Mouse (Mus musculus) midbrain, embryonic 12.5 days (tissue): ENCODE measurements around the gene Ncs1. TPM values are rescaled to one million over a fixed set of nuclear protein-coding genes. Genes with fewer than 3 reads are reported as not detected.
A peak's percentile ranks its signal among the peaks of the same experiment; 100 is the strongest.

Source experiments
- ATAC-seq: fragments of 200-750 bp; cut with Nextera tagmentation; 2 replicates; pipeline ENCODE4 v1.8.0; 2017; ENCODE audit warnings: low read depth, moderate TSS enrichment, moderate library complexity; ENCODE audit not compliant: low FRiP score
- H3K27ac ChIP-seq: fragments of 300-500 bp; sonication (generic); replicated peaks from 2 replicates; pipeline ENCODE4 v1.5.1; 2016; ENCODE audit warnings: mild to moderate bottlenecking
- H3K27me3 ChIP-seq: fragments of 300-500 bp; sonication (generic); 2 replicates; pipeline ENCODE4 v1.6.1; 2016; ENCODE audit warnings: mild to moderate bottlenecking
- H3K36me3 ChIP-seq: fragments of 300-500 bp; sonication (generic); 2 replicates; pipeline ENCODE4 v1.6.1; 2016
- H3K4me1 ChIP-seq: fragments of 300-500 bp; sonication (generic); 2 replicates; pipeline ENCODE4 v1.6.1; 2016
- H3K4me2 ChIP-seq: fragments of 300-500 bp; sonication (generic); replicated peaks from 2 replicates; pipeline ENCODE4 v1.6.1; 2016; ENCODE audit warnings: mild to moderate bottlenecking, moderate library complexity
- H3K4me3 ChIP-seq: fragments of 300-500 bp; sonication (generic); 2 replicates; pipeline ENCODE4 v1.5.1; 2016; ENCODE audit warnings: mild to moderate bottlenecking
- H3K9ac ChIP-seq: fragments of 300-500 bp; sonication (generic); replicated peaks from 2 replicates; pipeline ENCODE4 v1.6.1; 2016; ENCODE audit warnings: mild to moderate bottlenecking, moderate library complexity
- H3K9me3 ChIP-seq: fragments of 300-500 bp; sonication (generic); 2 replicates; pipeline ENCODE4 v1.6.1; 2016; ENCODE audit warnings: mild to moderate bottlenecking
- WGBS: fragments of 180-500 bp; shearing (Covaris S2); methylation state at CpG from one replicate; pipeline ENCODE4 v1.1.7; 2016; 5-methylcytosine and 5-hydroxymethylcytosine counted together
- polyA plus RNA-seq: library from polyadenylated mRNA; unstranded; fragments of >200 nt; fragmentation: Nextera tagmentation; extraction: Ambion mirVana; gene quantifications from 2 replicates; pipeline ENCODE4 v1.2.1, GENCODE M21; 2016

Gene Ncs1
- polyA plus RNA-seq, 1 experiment from 2014 or later = 75.8 TPM

- Histone ChIP-seq H3K4me3 (no peak overlapping the region), H3K36me3 (0 out of 2 replicates have a peak, but pooled peaks cover 8% of the 10 kb centered on the region), H3K27me3 (peaks cover 3% of the 10 kb centered on the region; the same call in 1 of the 2 replicates), H3K4me2 (no peak overlapping the region), H3K9ac (no peak overlapping the region), H3K27ac (no peak overlapping the region), H3K4me1 (peaks cover 76% of the 10 kb centered on the region), H3K9me3 (no peaks in the 10 kb centered on the region)
- ATAC-seq = no peak
- 90% methylated on average over 8 of the region's 8 CpGs for WGBS
These were observed 14.9 kb downstream of the Ncs1 start for GRCm38 (mm10) chr2:31260549-31260948.

- Histone ChIP-seq H3K27me3 (no peaks in the 10 kb centered on the region), H3K4me3 (no peak overlapping the region), H3K9me3 (no peaks in the 10 kb centered on the region), H3K36me3 (0 out of 2 replicates have a peak, but pooled peaks cover 8% of the 10 kb centered on the region), H3K9ac (no peak overlapping the region), H3K4me1 (peaks cover 71% of the 10 kb centered on the region), H3K4me2 (no peak overlapping the region), H3K27ac (no peak overlapping the region)
- no peak for ATAC-seq
- 84% methylated on average over 8 of the region's 8 CpGs for WGBS
These were observed 17.4 kb downstream of the Ncs1 start for GRCm38 (mm10) chr2:31263039-31263461.

GRCm38 (mm10) chr2:31263746-31264378 lies 18.2 kb downstream of the Ncs1 start:
- no peak for ATAC-seq
- Histone ChIP-seq H3K9ac (peak overlapping the region; percentile 33; the same call in 1 of the 2 replicates), H3K9me3 (no peaks in the 10 kb centered on the region), H3K27ac (no peak overlapping the region; the same call in 1 of the 2 replicates), H3K4me1 (peaks cover 71% of the 10 kb centered on the region), H3K4me2 (no peak overlapping the region), H3K36me3 (0 out of 2 replicates have a peak, but pooled peaks cover 8% of the 10 kb centered on the region), H3K27me3 (no peaks in the 10 kb centered on the region), H3K4me3 (no peak overlapping the region)
- WGBS = 61% methylated on average over 10 of the region's 10 CpGs

- H3K36me3 ChIP-seq = no peaks in the 10 kb centered on the region
- peaks cover 65% of the 10 kb centered on the region for H3K4me1 ChIP-seq
- H3K27me3 ChIP-seq = no peaks in the 10 kb centered on the region
- H3K4me3 ChIP-seq = no peak overlapping the region
- no peak overlapping the region for H3K4me2 ChIP-seq
- ATAC-seq = peak; percentile 38
- H3K27ac ChIP-seq = peak overlapping the region; percentile 60
- WGBS = 11% methylated on average over 6 of the region's 6 CpGs
- 0 out of 2 replicates have a peak overlapping the region, but pooled peaks have one; percentile 13 for H3K9ac ChIP-seq
- H3K9me3 ChIP-seq = no peaks in the 10 kb centered on the region
These were observed 21.8 kb downstream of the Ncs1 start for GRCm38 (mm10) chr2:31267447-31267846.

GRCm38 (mm10) chr2:31268631-31269030 lies 23.0 kb downstream of the Ncs1 start:
- Histone ChIP-seq H3K27me3 (no peaks in the 10 kb centered on the region), H3K4me1 (peaks cover 53% of the 10 kb centered on the region)
- ATAC-seq = no peak

GRCm38 (mm10) chr2:31269188-31269587 lies 23.6 kb downstream of the Ncs1 start:
- no peaks in the 10 kb centered on the region for H3K27me3 ChIP-seq
- ATAC-seq = no peak
- peak overlapping the region; percentile 22; the same call in 1 of the 2 replicates for H3K27ac ChIP-seq
- no peak overlapping the region for H3K4me2 ChIP-seq
- peaks cover 53% of the 10 kb centered on the region for H3K4me1 ChIP-seq
- no peaks in the 10 kb centered on the region for H3K36me3 ChIP-seq
- no peaks in the 10 kb centered on the region for H3K9me3 ChIP-seq
- WGBS = 93% methylated on average over 6 of the region's 6 CpGs
- H3K4me3 ChIP-seq = no peak overlapping the region
- no peak overlapping the region; the same call in 1 of the 2 replicates for H3K9ac ChIP-seq

More at GRCm38 (mm10) chr2:31268631-31269030, 23.0 kb downstream of the Ncs1 start:
- no peaks in the 10 kb centered on the region for H3K36me3 ChIP-seq
- no peaks in the 10 kb centered on the region for H3K9me3 ChIP-seq
- no peak overlapping the region for H3K4me3 ChIP-seq
- peak overlapping the region; percentile 54; the same call in 1 of the 2 replicates for H3K27ac ChIP-seq
- no peak overlapping the region for H3K4me2 ChIP-seq
- H3K9ac ChIP-seq = no peak overlapping the region; the same call in 1 of the 2 replicates
- WGBS = 51% methylated on average over 5 of the region's 5 CpGs

- no peaks in the 10 kb centered on the region for H3K27me3 ChIP-seq
- H3K36me3 ChIP-seq = no peaks in the 10 kb centered on the region
- no peak for ATAC-seq
- no peak overlapping the region for H3K9ac ChIP-seq
- H3K4me1 ChIP-seq = peaks cover 46% of the 10 kb centered on the region
- no peaks in the 10 kb centered on the region for H3K9me3 ChIP-seq
- H3K4me3 ChIP-seq = no peak overlapping the region
- H3K4me2 ChIP-seq = no peak overlapping the region
- 95% methylated on average over 10 of the region's 10 CpGs for WGBS
- no peak overlapping the region for H3K27ac ChIP-seq
These were observed 24.2 kb downstream of the Ncs1 start for GRCm38 (mm10) chr2:31269847-31270246.

- Histone ChIP-seq H3K9me3 (no peaks in the 10 kb centered on the region), H3K27ac (no peak overlapping the region), H3K4me2 (no peak overlapping the region), H3K36me3 (peaks cover 5% of the 10 kb centered on the region), H3K4me1 (peaks cover 40% of the 10 kb centered on the region), H3K4me3 (no peak overlapping the region), H3K27me3 (no peaks in the 10 kb centered on the region), H3K9ac (no peak overlapping the region)
- no peak for ATAC-seq
- 94% methylated on average over 8 of the region's 8 CpGs for WGBS
These were observed 24.8 kb downstream of the Ncs1 start for GRCm38 (mm10) chr2:31270470-31270869.

GRCm38 (mm10) chr2:31271071-31271470 lies 25.4 kb downstream of the Ncs1 start:
- Histone ChIP-seq H3K4me2 (no peak overlapping the region), H3K4me1 (peaks cover 34% of the 10 kb centered on the region), H3K9me3 (no peaks in the 10 kb centered on the region), H3K36me3 (peaks cover 11% of the 10 kb centered on the region), H3K4me3 (no peak overlapping the region), H3K9ac (no peak overlapping the region), H3K27me3 (no peaks in the 10 kb centered on the region), H3K27ac (no peak overlapping the region)
- no peak for ATAC-seq
- 92% methylated on average over 1 of the region's 1 CpGs for WGBS

GRCm38 (mm10) chr2:31274993-31275392 lies 29.4 kb downstream of the Ncs1 start:
- H3K4me3 ChIP-seq = no peak overlapping the region
- H3K4me1 ChIP-seq = peaks cover 13% of the 10 kb centered on the region; the same call in 1 of the 2 replicates
- no peak overlapping the region for H3K4me2 ChIP-seq
- WGBS = 95% methylated on average over 6 of the region's 6 CpGs
- ATAC-seq = no peak
- no peaks in the 10 kb centered on the region for H3K9me3 ChIP-seq
- H3K27me3 ChIP-seq = no peaks in the 10 kb centered on the region
- no peak overlapping the region for H3K9ac ChIP-seq
- H3K27ac ChIP-seq = no peak overlapping the region
- H3K36me3 ChIP-seq = peaks cover 23% of the 10 kb centered on the region

- Histone ChIP-seq H3K27me3 (no peaks in the 10 kb centered on the region), H3K4me1 (peaks cover 13% of the 10 kb centered on the region; the same call in 1 of the 2 replicates), H3K9ac (no peak overlapping the region), H3K27ac (0 out of 2 replicates have a peak overlapping the region, but pooled peaks have one; percentile 3), H3K36me3 (peaks cover 46% of the 10 kb centered on the region), H3K4me2 (no peak overlapping the region), H3K9me3 (no peaks in the 10 kb centered on the region), H3K4me3 (no peak overlapping the region)
- WGBS = 78% methylated on average over 6 of the region's 6 CpGs
- ATAC-seq = no peak
These were observed 32.2 kb downstream of the Ncs1 start for GRCm38 (mm10) chr2:31277810-31278209.

GRCm38 (mm10) chr2:31278483-31278882 lies 32.9 kb downstream of the Ncs1 start:
- no peak overlapping the region for H3K27ac ChIP-seq
- H3K4me2 ChIP-seq = no peak overlapping the region
- H3K36me3 ChIP-seq = peaks cover 52% of the 10 kb centered on the region
- no peak overlapping the region for H3K9ac ChIP-seq
- ATAC-seq = no peak
- H3K4me3 ChIP-seq = no peak overlapping the region
- H3K27me3 ChIP-seq = no peaks in the 10 kb centered on the region
- H3K4me1 ChIP-seq = peaks cover 13% of the 10 kb centered on the region; the same call in 1 of the 2 replicates
- H3K9me3 ChIP-seq = no peaks in the 10 kb centered on the region
- 80% methylated on average over 5 of the region's 5 CpGs for WGBS
